Mouse (Mus musculus): ENCODE measurements around the gene Rnase2a.
"Not testable (repeated sequence)": the region's sequence is repeated elsewhere in the genome, so short reads cannot be mapped to it uniquely, and the experiment has no call there.

Gene Rnase2a

GRCm38 (mm10) chr14:51256041-51256440, at the start of gene Rnase2a:
TSS of gene Rnase2a (minus strand) at chr14:51256112.
- no peak for DNase-seq (ENCODE audit: low spot score)

DNA sequence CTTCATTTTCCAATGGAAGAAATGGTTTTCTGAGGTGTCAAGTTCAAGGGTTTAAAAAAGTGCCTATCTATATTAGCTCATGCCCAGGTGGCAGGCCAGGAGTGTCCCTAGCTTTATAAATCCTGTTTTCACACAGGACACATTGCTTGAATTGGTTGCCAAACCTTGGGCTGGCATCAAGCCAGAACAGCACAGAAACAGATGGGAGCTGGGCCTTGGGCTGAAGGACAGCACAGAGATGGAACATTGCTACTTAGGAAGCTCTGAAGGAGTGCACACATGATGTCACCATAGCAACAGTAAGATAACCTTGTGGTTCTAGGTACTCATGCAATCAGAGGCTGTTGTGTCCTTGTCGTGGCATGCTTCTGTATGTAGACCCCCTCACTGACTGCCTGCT, 35.6 kb upstream of the Rnase2a start:
- DNase-seq (ENCODE audit: low spot score), result no peak

DNA sequence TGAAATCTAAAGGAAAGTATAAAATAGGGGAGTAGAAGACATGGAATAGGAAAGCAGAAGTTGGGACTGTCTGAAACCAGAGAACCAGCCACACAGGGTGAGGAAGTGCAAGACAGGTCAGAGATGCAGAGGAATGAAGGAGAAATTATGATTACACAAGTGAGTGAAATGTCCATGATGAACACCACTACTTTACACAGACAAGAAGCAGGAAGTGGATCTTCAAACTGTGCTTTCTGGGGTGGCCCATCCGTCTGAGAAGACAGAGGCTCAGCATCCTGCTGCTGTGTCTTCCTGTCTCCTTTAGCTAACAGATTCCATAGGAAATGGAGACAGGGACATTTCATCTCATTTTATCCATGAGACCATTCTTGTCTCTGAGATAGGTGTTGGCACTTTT, 22.6 kb upstream of the Rnase2a start:
- DNase-seq (ENCODE audit: low spot score), result not testable (repeated sequence)

GRCm38 (mm10) chr14:51268677-51269076, 12.8 kb upstream of the Rnase2a start:
- DNase-seq (ENCODE audit: low spot score), result no peak

DNA sequence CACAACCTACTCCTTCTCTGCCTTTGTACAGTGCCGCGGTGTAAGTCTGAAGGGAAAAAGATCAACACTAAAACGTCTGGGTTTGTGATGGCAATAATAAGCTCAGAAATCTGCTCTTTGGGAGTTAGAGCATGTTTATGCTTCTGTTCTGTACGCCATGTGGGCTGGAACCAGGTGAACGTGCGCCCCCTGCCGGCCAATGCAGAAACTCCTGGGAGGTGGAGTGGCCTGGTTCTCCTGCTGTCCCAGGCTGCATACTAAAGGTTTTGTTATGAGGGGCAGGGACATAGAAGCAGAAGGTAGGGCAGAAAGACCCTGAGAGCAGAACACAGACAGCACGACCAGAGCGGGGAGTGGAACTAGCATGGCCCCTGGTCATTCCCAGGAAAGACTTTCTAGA, 10.2 kb upstream of the Rnase2a start:
- peak; percentile 71 for DNase-seq (ENCODE audit: low spot score)

DNA sequence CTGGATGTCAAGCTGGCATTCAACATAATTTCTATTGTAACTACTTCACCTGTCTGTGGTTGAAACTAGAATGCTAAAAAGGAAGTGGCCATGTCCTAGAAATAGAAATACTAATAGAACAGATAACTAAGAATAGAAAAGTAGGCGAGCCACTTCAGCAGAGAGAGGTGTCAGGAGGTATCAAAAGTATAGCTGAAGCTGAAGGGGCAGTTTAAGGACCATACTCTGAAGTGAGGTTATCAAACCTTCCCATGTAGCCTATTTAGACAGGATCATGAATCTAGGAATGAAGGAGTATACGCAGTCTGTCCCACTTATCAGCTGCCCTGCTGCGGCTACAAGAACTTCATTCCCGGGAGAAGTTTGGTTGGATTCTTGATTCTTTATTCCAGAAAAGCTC, 9.8 kb upstream of the Rnase2a start:
- no peak for DNase-seq (ENCODE audit: low spot score)

DNA sequence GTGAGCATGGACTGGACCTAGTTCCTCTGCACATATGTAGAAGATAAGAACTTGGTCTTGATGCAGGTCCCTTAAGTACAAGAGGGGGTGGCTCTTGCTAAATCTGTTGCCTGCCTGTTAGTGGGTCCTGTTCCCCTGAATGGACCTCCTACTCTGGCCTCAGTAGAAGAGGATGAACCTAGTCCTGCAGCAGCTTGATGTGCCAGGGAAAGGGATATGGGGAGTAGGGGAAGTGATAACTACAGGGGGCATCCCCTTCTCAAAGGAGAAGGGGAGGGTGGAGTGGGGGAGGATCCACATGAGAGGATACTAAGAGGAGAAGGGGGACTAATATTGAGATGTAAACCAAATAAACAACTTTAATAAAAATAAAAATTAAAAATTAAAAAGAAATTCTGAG, 6.5 kb upstream of the Rnase2a start:
- no peak for DNase-seq (ENCODE audit: low spot score)

GRCm38 (mm10) chr14:51259741-51260140, 3.8 kb upstream of the Rnase2a start:
- DNase-seq (ENCODE audit: low spot score), result no peak

GRCm38 (mm10) chr14:51253569-51253968, 2.3 kb downstream of the Rnase2a start:
- DNase-seq (ENCODE audit: low spot score), result no peak

DNA sequence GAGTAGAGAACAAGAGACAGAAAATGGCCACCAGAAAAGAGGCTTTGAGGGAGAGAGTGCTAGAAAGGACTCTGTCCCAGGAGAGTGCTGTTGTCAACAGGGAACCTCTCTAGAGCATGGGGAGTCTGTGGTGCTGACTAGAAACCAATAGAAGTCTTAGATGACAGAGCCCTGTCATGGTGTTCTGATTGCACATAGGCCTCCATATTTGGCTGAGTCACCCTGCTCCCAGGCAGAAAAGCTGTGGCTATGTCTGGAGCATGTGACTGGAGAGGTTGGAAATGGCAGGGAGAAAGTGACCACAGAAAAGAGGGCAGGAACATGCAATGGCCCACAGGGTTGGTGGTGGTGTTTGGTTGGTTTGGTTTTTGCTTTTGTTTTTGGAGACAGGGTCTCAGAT, 3.7 kb downstream of the Rnase2a start:
- DNase-seq (ENCODE audit: low spot score), result not testable (repeated sequence)

GRCm38 (mm10) chr14:51250348-51250747, 5.6 kb downstream of the Rnase2a start:
- DNase-seq (ENCODE audit: low spot score), result no peak

DNA sequence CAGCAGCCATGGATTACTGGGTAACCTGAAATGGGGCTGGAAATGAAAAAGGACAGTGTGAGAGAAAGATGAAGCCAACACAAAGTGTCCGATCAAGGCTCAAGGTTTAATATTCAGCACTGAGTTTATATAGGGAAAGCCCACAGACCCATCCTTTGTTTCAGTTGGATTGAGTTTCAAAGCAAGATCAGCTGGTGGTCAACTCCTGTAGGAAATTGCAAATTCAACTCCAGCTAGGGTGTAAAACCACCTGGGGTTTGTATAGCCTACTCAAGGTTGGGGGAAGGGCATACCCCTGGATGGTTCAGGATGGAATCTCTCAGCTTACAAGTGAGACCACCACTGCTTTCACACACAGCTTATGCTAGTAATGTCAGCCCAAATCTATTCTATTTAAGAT, 8.2 kb downstream of the Rnase2a start:
- no peak for DNase-seq (ENCODE audit: low spot score)

GRCm38 (mm10) chr14:51240899-51241298, 15.0 kb downstream of the Rnase2a start:
- no peak for DNase-seq (ENCODE audit: low spot score)

- DNase-seq (ENCODE audit: low spot score), result not testable (repeated sequence)
These were observed 18.4 kb downstream of the Rnase2a start for GRCm38 (mm10) chr14:51237488-51237887.

GRCm38 (mm10) chr14:51229657-51230056, 26.3 kb downstream of the Rnase2a start:
- DNase-seq (ENCODE audit: low spot score), result not testable (repeated sequence)

DNA sequence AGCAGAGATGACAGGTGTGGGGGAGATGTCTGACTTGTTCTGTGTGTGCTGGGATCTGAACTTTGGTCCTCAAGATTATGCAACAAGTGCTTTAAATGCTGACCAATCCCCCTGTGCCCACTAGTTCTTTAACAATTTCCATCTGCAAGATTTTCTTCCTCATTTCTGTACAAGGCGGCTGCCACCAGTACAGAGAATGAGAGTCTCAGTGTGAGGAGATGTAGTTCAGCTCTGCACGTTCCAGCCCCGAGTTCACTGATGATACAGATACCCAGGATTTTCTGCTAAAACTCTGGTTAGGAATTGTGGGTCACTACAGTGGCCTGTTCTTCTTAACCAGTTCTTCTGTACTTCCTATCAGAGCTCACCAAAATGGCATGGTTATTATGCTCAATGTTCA, 35.8 kb downstream of the Rnase2a start:
- not testable (repeated sequence) for DNase-seq (ENCODE audit: low spot score)
